Mouse (Mus musculus) midbrain, embryonic 15.5 days (tissue): Measurements from ENCODE around the gene Nxph1. TPM values are rescaled to one million over a fixed set of nuclear protein-coding genes. Genes with fewer than 3 reads are reported as not detected.

ENCODE experiments used
- ATAC-seq: fragments of 200-750 bp; cut with Nextera tagmentation; replicated peaks from 2 replicates; pipeline ENCODE4 v1.8.0; 2017; ENCODE audit warnings: moderate TSS enrichment
- H3K27ac ChIP-seq: fragments of 300-500 bp; sonication (generic); 2 replicates; pipeline ENCODE4 v1.5.1; 2015; ENCODE audit warnings: mild to moderate bottlenecking, inconsistent platforms
- H3K27me3 ChIP-seq: fragments of 300-500 bp; sonication (generic); replicated peaks from 2 replicates; pipeline ENCODE4 v1.6.1; 2015; ENCODE audit warnings: inconsistent platforms
- H3K36me3 ChIP-seq: fragments of 300-500 bp; sonication (generic); replicated peaks from 2 replicates; pipeline ENCODE4 v1.6.1; 2015; ENCODE audit warnings: inconsistent platforms
- H3K4me1 ChIP-seq: fragments of 300-500 bp; sonication (generic); 2 replicates; pipeline ENCODE4 v1.6.1; 2015; ENCODE audit warnings: inconsistent platforms
- H3K4me2 ChIP-seq: fragments of 300-500 bp; sonication (generic); 2 replicates; pipeline ENCODE4 v1.6.1; 2015; ENCODE audit warnings: inconsistent platforms, mild to moderate bottlenecking, moderate library complexity
- H3K4me3 ChIP-seq: fragments of 300-500 bp; sonication (generic); 2 replicates; pipeline ENCODE4 v1.5.1; 2015; ENCODE audit warnings: mild to moderate bottlenecking, inconsistent platforms
- H3K9ac ChIP-seq: fragments of 300-500 bp; sonication (generic); 2 replicates; pipeline ENCODE4 v1.6.1; 2015; ENCODE audit warnings: mild to moderate bottlenecking, inconsistent platforms
- H3K9me3 ChIP-seq: fragments of 300-500 bp; sonication (generic); 2 replicates; pipeline ENCODE4 v1.6.1; 2016; ENCODE audit warnings: inconsistent platforms
- WGBS: fragments of 180-500 bp; shearing (Covaris S2); methylation state at CpG from one replicate; pipeline ENCODE4 v1.1.7; 2015; ENCODE audit warnings: mixed read lengths; 5-methylcytosine and 5-hydroxymethylcytosine counted together
- polyA plus RNA-seq: library from polyadenylated mRNA; unstranded; fragments of >200 nt; fragmentation: Nextera tagmentation; extraction: Ambion mirVana; gene quantifications from 2 replicates; pipeline ENCODE4 v1.2.1, GENCODE M21; 2015

Gene Nxph1
- polyA plus RNA-seq, 1 experiment from 2014 or later: 79.2 TPM

DNA sequence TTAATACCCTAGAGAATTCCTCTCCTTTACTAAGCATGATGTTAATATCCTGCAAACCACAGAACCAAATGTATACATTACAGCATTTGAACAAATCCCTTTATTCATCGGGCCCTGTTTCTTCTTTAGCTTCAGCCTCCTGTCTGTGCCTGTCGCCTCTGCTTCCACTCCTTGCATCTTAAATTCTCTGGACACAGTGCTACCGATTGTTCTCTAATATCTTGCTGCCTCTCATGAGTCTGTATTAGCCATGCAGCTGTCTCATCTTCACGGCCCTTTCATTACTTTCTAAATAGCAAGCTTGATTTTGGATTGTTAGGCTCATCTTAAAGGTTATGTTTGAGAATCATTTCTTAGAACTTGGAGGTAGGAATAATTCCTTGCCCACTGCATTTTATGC, 262.5 kb downstream of the Nxph1 start:
- Histone ChIP-seq H3K4me1 (0 out of 2 replicates have a peak, but pooled peaks cover 3% of the 10 kb centered on the region), H3K27ac (no peak overlapping the region), H3K9ac (no peak overlapping the region), H3K4me2 (no peak overlapping the region), H3K4me3 (no peak overlapping the region), H3K36me3 (no peaks in the 10 kb centered on the region), H3K27me3 (no peaks in the 10 kb centered on the region), H3K9me3 (no peaks in the 10 kb centered on the region)
- no peak for ATAC-seq
- 42% methylated on average over 4 of the region's 4 CpGs for WGBS

DNA sequence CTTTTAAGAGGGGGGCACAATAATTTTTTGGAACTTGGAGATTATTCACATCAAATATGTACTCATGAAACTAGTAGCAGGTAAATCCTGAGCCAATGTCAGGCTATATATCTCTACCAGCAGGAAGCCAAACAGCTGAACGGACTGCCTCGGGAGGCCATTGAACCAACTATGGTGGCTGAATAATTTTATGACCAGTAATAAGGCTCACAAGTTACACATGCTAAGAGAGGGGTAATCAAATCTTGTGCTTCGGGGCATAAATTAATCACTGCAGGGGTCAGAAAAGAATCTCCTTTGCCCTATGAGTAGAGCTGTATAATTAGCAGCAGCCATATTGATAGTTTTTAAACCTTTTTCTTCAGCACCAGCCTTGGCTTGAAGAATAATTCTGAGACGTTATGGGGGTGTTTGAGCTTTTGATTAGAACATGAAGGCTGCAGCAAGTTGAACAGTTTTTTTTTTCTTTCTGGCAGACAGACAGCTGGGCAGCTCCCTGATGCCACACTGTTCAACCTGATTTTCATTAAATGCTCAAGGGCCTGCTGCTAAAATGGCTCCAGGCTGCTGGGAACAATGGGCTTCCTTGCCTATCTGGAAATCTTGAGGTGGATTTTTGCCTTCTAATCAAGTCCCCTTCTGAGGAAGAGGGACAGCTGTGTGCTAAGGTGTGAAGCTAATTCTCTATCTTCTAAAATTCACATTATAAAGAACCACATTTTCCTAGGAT, 272.7 kb downstream of the Nxph1 start:
- Histone ChIP-seq H3K4me1 (peaks cover 8% of the 10 kb centered on the region), H3K27me3 (no peaks in the 10 kb centered on the region), H3K36me3 (no peaks in the 10 kb centered on the region), H3K27ac (peak overlapping the region; percentile 10; the same call in 1 of the 2 replicates), H3K9me3 (no peaks in the 10 kb centered on the region), H3K4me2 (no peak overlapping the region), H3K9ac (no peak overlapping the region), H3K4me3 (no peak overlapping the region)
- 27% methylated on average over 4 of the region's 4 CpGs for WGBS
- ATAC-seq: peak; percentile 53; the same call in 1 of the 2 replicates

DNA sequence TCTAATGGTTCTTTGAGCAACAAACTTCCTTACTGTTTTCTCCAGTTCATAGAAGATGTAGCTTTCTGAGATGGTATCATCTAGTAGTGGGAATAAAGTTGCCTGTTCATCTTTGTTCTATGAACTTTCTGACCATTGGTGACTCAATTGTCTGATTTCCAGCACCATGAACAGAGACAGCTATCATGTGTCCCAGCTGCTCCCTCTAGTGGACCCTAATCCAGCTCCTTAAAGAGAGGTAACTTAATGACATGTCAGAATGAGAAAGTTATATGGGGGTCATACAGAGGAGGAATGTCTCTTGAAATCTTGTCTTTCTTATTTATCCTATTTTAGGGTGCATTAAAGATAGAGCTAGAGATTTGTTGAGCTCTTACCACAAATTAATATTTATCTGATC, 286.6 kb downstream of the Nxph1 start:
- no peak overlapping the region for H3K4me3 ChIP-seq
- H3K27ac ChIP-seq: no peak overlapping the region
- H3K36me3 ChIP-seq: no peaks in the 10 kb centered on the region
- ATAC-seq: no peak
- H3K27me3 ChIP-seq: no peaks in the 10 kb centered on the region
- no peaks in the 10 kb centered on the region for H3K9me3 ChIP-seq
- H3K4me1 ChIP-seq: no peaks in the 10 kb centered on the region
- no peak overlapping the region for H3K4me2 ChIP-seq
- no peak overlapping the region for H3K9ac ChIP-seq

DNA sequence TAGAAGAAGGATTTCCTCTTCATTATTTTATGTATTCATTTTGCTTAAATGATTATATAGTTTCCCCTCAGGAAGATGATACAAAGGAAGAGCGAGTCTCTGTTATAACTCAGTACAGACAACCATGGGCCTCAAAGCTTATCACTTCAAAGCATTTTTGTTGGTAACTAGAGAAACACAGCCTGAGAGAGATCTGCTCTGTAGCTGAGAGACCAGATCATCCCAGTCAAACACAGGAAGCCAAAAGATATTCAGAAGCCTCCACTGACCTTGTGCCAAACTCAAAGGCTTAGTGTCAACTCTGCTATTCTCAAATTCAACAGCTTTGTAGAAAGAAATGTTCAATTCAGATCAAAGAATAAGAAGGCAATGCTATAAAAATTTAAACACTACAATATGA, 319.8 kb downstream of the Nxph1 start:
- no peaks in the 10 kb centered on the region for H3K36me3 ChIP-seq
- no peak overlapping the region for H3K27ac ChIP-seq
- no peak overlapping the region for H3K4me3 ChIP-seq
- H3K9me3 ChIP-seq: no peaks in the 10 kb centered on the region
- no peaks in the 10 kb centered on the region for H3K4me1 ChIP-seq
- H3K4me2 ChIP-seq: no peak overlapping the region
- H3K9ac ChIP-seq: no peak overlapping the region
- ATAC-seq: peak; percentile 65; the same call in 1 of the 2 replicates
- 24% methylated on average over 1 of the region's 1 CpGs for WGBS
- no peaks in the 10 kb centered on the region for H3K27me3 ChIP-seq

Other genes starting within 250 kb of the Nxph1 start
- 67.0 and 68.0 TPM in 2 replicates for gene Ica1, start 169.9 kb upstream of the Nxph1 start, polyA plus RNA-seq